In genomic region chr17:44162935-44163334, GRCm38 (mm10) we compare ENCODE assay signal across 15 mouse cellular contexts. TPM values are rescaled to one million over a fixed set of nuclear protein-coding genes. Genes with fewer than 3 reads are reported as not detected.
DNase-seq lines count a peak whose midpoint lies in the region; ATAC-seq and TF ChIP-seq lines count a peak whose summit lies in the region.
"Had no signal": no experiment of that assay in that cellular context is flagged by ENCODE, and none has a peak within 500 bp of the region (broad histone marks: within the 10 kb centered on the region; RNA-seq: fewer than 3 reads in every experiment).

No protein-coding gene starts in this region.

- H3K4me2 ChIP-seq in heart, embryonic 13.5 days, result peak overlapping the region; percentile 40
- peak overlapping the region; percentile 28; the same call in 1 of the 2 replicates for H3K4me2 ChIP-seq in lung, embryonic 14.5 days
- H3K4me2 ChIP-seq in embryonic facial prominence, embryonic 14.5 days (ENCODE audit: low read depth, low read length), result peak overlapping the region; percentile 31
- H3K4me2 ChIP-seq: midbrain, embryonic 12.5 days had no signal

- intact Hi-C loops in heart, postnatal 25 days (cut with DNase I), result no loop called here

- ATAC-seq in heart, embryonic 13.5 days (ENCODE audit: extremely low read depth, insufficient number of reproducible peaks, low FRiP score, low TSS enrichment), result no peak
- no peak for ATAC-seq in lung, embryonic 14.5 days (ENCODE audit: insufficient read depth)
- no peak for ATAC-seq in embryonic facial prominence, embryonic 14.5 days (ENCODE audit: low read depth)

- H3K4me3 ChIP-seq in heart, embryonic 13.5 days, result no peak overlapping the region
- no peak overlapping the region for H3K4me3 ChIP-seq in lung, embryonic 14.5 days (ENCODE audit: low read depth, low read length)
- H3K4me3 ChIP-seq in embryonic facial prominence, embryonic 14.5 days (ENCODE audit: low read depth, low read length), result no peak overlapping the region
- H3K4me3 ChIP-seq: hindbrain, embryonic 10.5 days; midbrain, embryonic 12.5 days had no signal

- H3K4me1 ChIP-seq in heart, embryonic 13.5 days, result peaks cover 10% of the 10 kb centered on the region; the same call in 1 of the 2 replicates
- H3K4me1 ChIP-seq in lung, embryonic 14.5 days (ENCODE audit: insufficient read depth), result peaks cover 6% of the 10 kb centered on the region; the same call in 1 of the 2 replicates
- peaks cover 7% of the 10 kb centered on the region; the same call in 1 of the 2 replicates for H3K4me1 ChIP-seq in embryonic facial prominence, embryonic 14.5 days (ENCODE audit: control insufficient read depth, insufficient read depth, low read length)
- H3K4me1 ChIP-seq: midbrain, embryonic 12.5 days had no signal

- H3K27me3 ChIP-seq in heart, embryonic 13.5 days (replicated peaks), result no peaks in the 10 kb centered on the region
- H3K27me3 ChIP-seq in lung, embryonic 14.5 days (ENCODE audit: insufficient read depth, low read length), result no peaks in the 10 kb centered on the region
- no peaks in the 10 kb centered on the region for H3K27me3 ChIP-seq in embryonic facial prominence, embryonic 14.5 days (replicated peaks; ENCODE audit: control insufficient read depth, insufficient read depth, low read length)
- H3K27me3 ChIP-seq: midbrain, embryonic 12.5 days had no signal

- no peak overlapping the region for H3K9ac ChIP-seq in heart, embryonic 13.5 days
- no peak overlapping the region for H3K9ac ChIP-seq in lung, embryonic 14.5 days
- H3K9ac ChIP-seq in embryonic facial prominence, embryonic 14.5 days (ENCODE audit: low read depth, low read length), result no peak overlapping the region
- H3K9ac ChIP-seq: midbrain, embryonic 12.5 days had no signal

- no peaks in the 10 kb centered on the region for H3K36me3 ChIP-seq in heart, embryonic 13.5 days
- no peaks in the 10 kb centered on the region for H3K36me3 ChIP-seq in lung, embryonic 14.5 days (ENCODE audit: insufficient read depth)
- no peaks in the 10 kb centered on the region for H3K36me3 ChIP-seq in embryonic facial prominence, embryonic 14.5 days (ENCODE audit: control insufficient read depth, insufficient read depth, low read length)
- H3K36me3 ChIP-seq: hindbrain, embryonic 10.5 days; midbrain, embryonic 12.5 days had no signal

- TF ChIP-seq CTCF in lung, embryonic 14.5 days (IDR thresholded peaks at IDR 0.05; ENCODE audit: low read depth), result no peak

- DNase-seq in heart, postnatal 25 days (ENCODE audit: low spot score), result no peak
- DNase-seq in lung, embryonic 14.5 days, result no peak
- no peak for DNase-seq in lung, postnatal 4 days
- DNase-seq in embryonic facial prominence, embryonic 14.5 days (ENCODE audit: low spot score), result no peak
- peak; percentile 26 for DNase-seq in lung, postnatal 36 days
- DNase-seq in right cerebral cortex, adult 18-20 months, result no peak
- DNase-seq: adrenal gland, postnatal 25 days; cerebellum, adult 2 months; gastrocnemius, postnatal 14 days; layer of hippocampus, postnatal 36 days; thymus, postnatal 4 days had no signal

- H3K27ac ChIP-seq in heart, embryonic 13.5 days (replicated peaks), result no peak overlapping the region
- H3K27ac ChIP-seq in lung, embryonic 14.5 days (ENCODE audit: low read depth), result 0 out of 2 replicates have a peak overlapping the region, but pooled peaks have one; percentile 16
- no peak overlapping the region for H3K27ac ChIP-seq in embryonic facial prominence, embryonic 14.5 days (replicated peaks; ENCODE audit: low read depth, low read length)
- H3K27ac ChIP-seq: hindbrain, embryonic 10.5 days; kidney, postnatal 0 days; midbrain, embryonic 12.5 days had no signal

- no peaks in the 10 kb centered on the region for H3K9me3 ChIP-seq in heart, embryonic 13.5 days
- H3K9me3 ChIP-seq in lung, embryonic 14.5 days (ENCODE audit: low read depth, low read length), result no peaks in the 10 kb centered on the region
- H3K9me3 ChIP-seq in embryonic facial prominence, embryonic 14.5 days (ENCODE audit: control insufficient read depth, low read length), result no peaks in the 10 kb centered on the region
- H3K9me3 ChIP-seq: hindbrain, embryonic 10.5 days; midbrain, embryonic 12.5 days had no signal

- 57% methylated on average over 5 of the region's 5 CpGs for WGBS in heart, embryonic 13.5 days
- WGBS in lung, embryonic 14.5 days, result 44% methylated on average over 5 of the region's 5 CpGs
- WGBS in embryonic facial prominence, embryonic 14.5 days, result 52% methylated on average over 5 of the region's 5 CpGs

RNA-seq across cellular contexts. Expression of gene Clic5, which starts 25.4 kb away (rescaled TPM):
- 9.0 and 9.9 TPM in 2 replicates for polyA plus RNA-seq in heart, embryonic 13.5 days (2015; fragmentation: Nextera tagmentation; extraction: Ambion mirVana)
- total RNA-seq in heart, postnatal 25 days (2021), result 100 to 1,000 TPM; 114 to 142 TPM
- 3.3 and 4.5 TPM in 2 replicates for polyA plus RNA-seq in lung, embryonic 14.5 days (2014; fragmentation: Nextera tagmentation; extraction: Ambion mirVana)
- polyA plus RNA-seq in embryonic facial prominence, embryonic 14.5 days (2014; fragmentation: Nextera tagmentation; extraction: Ambion mirVana), result 0.57 and 0.59 TPM in 2 replicates

RNA-seq across cellular contexts. Expression of gene Enpp4, which starts 57.3 kb away (rescaled TPM):
- polyA plus RNA-seq in heart, embryonic 13.5 days (2015; fragmentation: Nextera tagmentation; extraction: Ambion mirVana), result 6.7 and 7.8 TPM in 2 replicates
- 10 to 100 TPM; 19.0 to 19.1 TPM for total RNA-seq in heart, postnatal 25 days (2021)
- 4.8 and 5.7 TPM in 2 replicates for polyA plus RNA-seq in lung, embryonic 14.5 days (2014; fragmentation: Nextera tagmentation; extraction: Ambion mirVana)
- 3.9 TPM in 2 replicates for polyA plus RNA-seq in embryonic facial prominence, embryonic 14.5 days (2014; fragmentation: Nextera tagmentation; extraction: Ambion mirVana)
